Mouse (Mus musculus) spleen, postnatal 14 days (tissue): ENCODE results near the gene Olfr1276.

Source experiments
- DNase-seq, 2 experiments: peaks; one replicate each; pipeline ENCODE4 v3.0.0; 2021 to 2022; ENCODE audit warnings: low spot score in 2 of 2

The Olfr1276 gene

DNA sequence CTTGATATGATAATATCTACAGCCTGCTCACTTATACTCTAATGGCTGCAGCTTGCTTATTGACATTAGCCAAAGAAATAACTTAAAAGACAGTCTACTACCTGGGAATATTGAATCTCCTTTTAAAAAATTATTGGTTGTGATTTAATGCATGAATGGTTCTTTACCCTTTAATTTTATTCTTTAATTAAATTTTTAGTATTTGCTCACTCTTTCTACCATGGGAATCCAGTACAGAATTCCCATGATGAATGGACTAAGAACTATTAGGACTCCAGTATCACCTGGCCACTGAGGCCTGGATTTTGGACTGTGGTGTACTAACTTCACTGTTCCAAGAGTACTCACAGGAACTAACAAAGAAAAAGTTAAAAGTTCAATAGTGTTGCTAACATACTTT is at the start of gene Olfr1276:
Olfr1276 (plus strand) TSS at position 301 of the 400 bp plus-strand sequence.
- DNase-seq, result no peak

DNA sequence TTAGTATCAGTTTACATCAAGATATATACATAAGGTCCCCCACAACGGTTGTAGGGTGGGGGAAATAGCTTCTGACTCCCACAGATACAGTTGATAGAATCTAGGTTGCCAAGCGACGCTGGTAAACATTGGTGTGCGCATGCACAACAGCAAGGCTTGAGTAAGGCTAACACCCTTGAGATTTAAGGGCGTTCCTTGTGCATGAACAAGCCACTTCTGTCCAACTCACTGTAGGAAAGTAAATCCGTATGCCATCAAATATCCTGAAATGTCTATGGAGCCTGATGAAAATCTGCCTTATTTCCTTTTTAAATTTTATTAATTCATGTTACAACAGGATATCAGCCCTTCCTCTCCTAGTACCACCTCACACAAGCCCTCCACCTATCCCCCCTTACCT is 24.8 kb upstream of the Olfr1276 start, which contains the start of gene 4930430A15Rik:
4930430A15Rik (minus strand) TSS at position 101 of the 400 bp plus-strand sequence.
- DNase-seq, result no peak

GRCm38 (mm10) chr2:111235186-111235585 is 19.1 kb upstream of the Olfr1276 start, which contains the start of gene Olfr1275:
Gene Olfr1275 (minus strand): TSS chr2:111235286.
- no peak for DNase-seq

DNA sequence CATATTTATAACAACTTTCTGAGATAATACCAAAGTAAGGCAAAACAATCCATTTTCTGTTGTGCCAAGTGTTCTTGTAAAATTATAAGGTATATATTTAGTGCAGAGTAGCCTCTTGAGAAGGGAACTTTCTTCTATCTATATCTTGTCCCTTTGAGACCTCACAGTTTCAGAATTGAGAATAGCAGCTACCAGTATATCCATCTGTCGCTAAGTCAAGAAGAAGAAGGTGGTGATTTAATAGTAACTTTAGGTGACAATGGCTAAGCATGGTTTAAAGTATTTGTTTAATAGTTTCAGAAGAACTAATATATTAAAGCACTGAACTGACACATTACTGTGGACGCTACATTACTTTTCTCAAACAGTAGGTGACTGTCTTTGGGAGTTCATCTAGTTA is 19.7 kb downstream of the Olfr1276 start, which contains the start of gene Olfr1277:
Olfr1277 (minus strand) TSS at position 101 of the 400 bp plus-strand sequence.
- DNase-seq, result no peak

- no peak for DNase-seq
These were observed 35.5 kb downstream of the Olfr1276 start, which contains the start of gene Olfr1278 for GRCm38 (mm10) chr2:111289836-111290235. Gene Olfr1278 (plus strand): TSS chr2:111290136.

DNA sequence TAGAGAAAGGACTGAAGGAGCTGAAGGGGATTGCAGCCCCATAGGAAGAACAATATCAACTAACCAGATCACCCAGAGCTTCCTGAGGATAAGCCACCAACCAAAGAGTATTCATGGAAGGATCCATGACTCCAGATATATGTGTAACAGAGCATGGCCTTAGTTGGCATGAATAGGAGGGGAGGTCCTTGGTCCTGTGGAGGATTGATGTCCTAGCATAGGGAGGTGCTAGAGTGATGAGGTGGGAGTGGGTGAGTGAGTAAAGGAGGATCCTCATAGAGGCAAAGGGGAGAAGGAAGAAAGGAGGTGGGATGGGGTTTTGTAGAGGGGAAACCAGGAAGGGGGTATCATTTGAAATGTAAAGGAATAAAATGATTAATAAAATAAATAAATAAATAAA is 44.2 kb downstream of the Olfr1276 start:
- no peak for DNase-seq

DNA sequence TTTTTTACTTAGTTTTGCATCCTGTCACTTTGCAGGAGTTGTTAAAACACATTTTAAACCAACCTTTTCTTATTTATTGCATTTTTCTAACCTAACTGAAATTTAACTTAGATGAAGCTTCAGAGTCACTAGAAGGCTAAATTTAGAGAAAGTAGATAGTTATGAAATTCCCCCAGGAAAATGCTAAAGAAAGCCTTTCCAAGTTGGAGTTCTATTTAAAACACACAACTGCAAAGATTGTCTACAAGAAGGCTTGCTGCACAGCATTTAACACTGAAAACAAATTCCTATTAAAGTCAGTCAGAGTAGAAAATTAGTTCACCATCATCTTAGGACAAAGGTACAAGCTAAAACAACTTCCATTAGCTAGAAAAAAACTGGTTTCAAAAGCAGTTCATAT is 46.1 kb downstream of the Olfr1276 start, which contains the start of gene Olfr1279:
Olfr1279 (plus strand) TSS at position 262 of the 400 bp plus-strand sequence.
- DNase-seq, result no peak
